Mouse (Mus musculus) ES-Bruce4 (cell line): ENCODE measurements at regions not wholly inside any gene's neighbourhood (a gene's known extent, or its start where the extent isn't known, plus 50 kb on each side); places are given as distances from the start of the nearest gene placed in this dataset.
A peak's percentile ranks its signal among the peaks of the same experiment; 100 is the strongest.

Experiments
- H3K27ac ChIP-seq: 2 replicates; pipeline ENCODE4 v1.5.1; 2012; ENCODE audit warnings: low read length, inconsistent platforms; ENCODE audit not compliant: insufficient read depth
- H3K27me3 ChIP-seq: 2 replicates; pipeline ENCODE4 v1.6.1; 2012; ENCODE audit warnings: mild to moderate bottlenecking, low read length, inconsistent platforms; ENCODE audit not compliant: control insufficient read depth, poor library complexity, insufficient read depth, severe bottlenecking
- H3K36me3 ChIP-seq: 2 replicates; pipeline ENCODE4 v1.6.1; 2012; ENCODE audit warnings: inconsistent platforms, mild to moderate bottlenecking, low read length, moderate library complexity; ENCODE audit not compliant: control insufficient read depth, poor library complexity, insufficient read depth, severe bottlenecking
- H3K4me1 ChIP-seq: one replicate; pipeline ENCODE4 v1.8.1; 2011; ENCODE audit warnings: low read length; ENCODE audit not compliant: control insufficient read depth, insufficient read depth
- H3K4me3 ChIP-seq: 2 replicates; pipeline ENCODE4 v1.5.1; 2011; ENCODE audit warnings: low read depth, mild to moderate bottlenecking, low read length
- H3K9ac ChIP-seq: 2 replicates; pipeline ENCODE4 v1.6.1; 2012; ENCODE audit warnings: low read depth, mild to moderate bottlenecking, inconsistent platforms; ENCODE audit not compliant: poor library complexity, severe bottlenecking
- H3K9me3 ChIP-seq: replicated peaks from 2 replicates; pipeline ENCODE4 v1.6.1; 2012; ENCODE audit warnings: mild to moderate bottlenecking, low read length, inconsistent platforms; ENCODE audit not compliant: control insufficient read depth, poor library complexity, insufficient read depth, severe bottlenecking
- CTCF ChIP-seq: IDR thresholded peaks from one replicate; pipeline ENCODE4 v1.8.1; 2011; ENCODE audit warnings: low read depth, low read length
- EP300 ChIP-seq: IDR thresholded peaks from 2 replicates; pipeline ENCODE4 v1.6.1; 2011; ENCODE audit warnings: low read depth, low read length; ENCODE audit not compliant: insufficient read depth
- POLR2A ChIP-seq: IDR thresholded peaks from one replicate; pipeline ENCODE4 v1.8.1; 2011; ENCODE audit warnings: low read length; ENCODE audit not compliant: insufficient read depth

- Histone ChIP-seq H3K9ac (no peak overlapping the region), H3K36me3 (no peaks in the 10 kb centered on the region), H3K27me3 (no peaks in the 10 kb centered on the region), H3K4me1 (no peaks in the 10 kb centered on the region), H3K27ac (no peak overlapping the region), H3K9me3 (no peaks in the 10 kb centered on the region), H3K4me3 (no peak overlapping the region)
- TF ChIP-seq EP300 (no peak), POLR2A (no peak), CTCF (no peak)
Measured at GRCm38 (mm10) chr1:122076085-122076484, 508.3 kb upstream of the Ddx18 start.

- Histone ChIP-seq H3K4me3 (no peak overlapping the region), H3K27me3 (no peaks in the 10 kb centered on the region), H3K9me3 (no peaks in the 10 kb centered on the region), H3K4me1 (no peaks in the 10 kb centered on the region), H3K9ac (no peak overlapping the region), H3K36me3 (no peaks in the 10 kb centered on the region), H3K27ac (no peak overlapping the region)
- no peak for TF ChIP-seq CTCF
Measured at GRCm38 (mm10) chr1:122055146-122055545, 487.4 kb upstream of the Ddx18 start.

GRCm38 (mm10) chr1:122048112-122048725 is 480.4 kb upstream of the Ddx18 start:
- TF ChIP-seq EP300 = no peak
- no peak for TF ChIP-seq CTCF
- TF ChIP-seq POLR2A = no peak
- no peak overlapping the region for H3K9ac ChIP-seq

GRCm38 (mm10) chr1:122043896-122044295 is 476.1 kb upstream of the Ddx18 start:
- Histone ChIP-seq H3K27me3 (no peaks in the 10 kb centered on the region; the same call in 1 of the 2 replicates), H3K4me1 (no peaks in the 10 kb centered on the region), H3K9me3 (no peaks in the 10 kb centered on the region), H3K36me3 (no peaks in the 10 kb centered on the region), H3K9ac (no peak overlapping the region), H3K27ac (no peak overlapping the region), H3K4me3 (no peak overlapping the region)
- no peak for TF ChIP-seq POLR2A
- TF ChIP-seq CTCF = no peak
- no peak for TF ChIP-seq EP300

More at GRCm38 (mm10) chr1:122048112-122048725, 480.4 kb upstream of the Ddx18 start:
- H3K27me3 ChIP-seq = no peaks in the 10 kb centered on the region
- no peaks in the 10 kb centered on the region for H3K9me3 ChIP-seq
- H3K27ac ChIP-seq = no peak overlapping the region
- H3K4me3 ChIP-seq = no peak overlapping the region
- no peaks in the 10 kb centered on the region for H3K4me1 ChIP-seq
- H3K36me3 ChIP-seq = no peaks in the 10 kb centered on the region

GRCm38 (mm10) chr1:122043114-122043513 is 475.3 kb upstream of the Ddx18 start:
- no peaks in the 10 kb centered on the region for H3K4me1 ChIP-seq
- H3K9me3 ChIP-seq = no peaks in the 10 kb centered on the region
- no peak overlapping the region for H3K4me3 ChIP-seq
- no peak overlapping the region for H3K9ac ChIP-seq
- H3K27me3 ChIP-seq = no peaks in the 10 kb centered on the region; the same call in 1 of the 2 replicates
- TF ChIP-seq EP300 (no peak), POLR2A (no peak), CTCF (no peak)
- no peak overlapping the region for H3K27ac ChIP-seq
- no peaks in the 10 kb centered on the region for H3K36me3 ChIP-seq

GRCm38 (mm10) chr1:122007749-122008148 is 440.0 kb upstream of the Ddx18 start:
- Histone ChIP-seq H3K9ac (no peak overlapping the region), H3K9me3 (no peaks in the 10 kb centered on the region), H3K4me3 (no peak overlapping the region), H3K36me3 (no peaks in the 10 kb centered on the region), H3K4me1 (no peaks in the 10 kb centered on the region), H3K27ac (no peak overlapping the region), H3K27me3 (no peaks in the 10 kb centered on the region)
- TF ChIP-seq CTCF (peak; percentile 44), POLR2A (no peak)
